Mouse (Mus musculus): ENCODE measurements around the gene Ube2d1. TPM values are rescaled to one million over a fixed set of nuclear protein-coding genes. Genes with fewer than 3 reads are reported as not detected.

Gene Ube2d1
- polyA plus RNA-seq, 1 experiment = 8.6 TPM

- no peak overlapping the region for H3K27ac ChIP-seq (ENCODE audit: control insufficient read depth, insufficient read depth, low read depth, low read length)
- peaks cover 3% of the 10 kb centered on the region; the same call in 1 of the 2 replicates for H3K4me1 ChIP-seq (ENCODE audit: control insufficient read depth, insufficient read depth, low read length)
- no peaks in the 10 kb centered on the region for H3K36me3 ChIP-seq (ENCODE audit: control insufficient read depth, insufficient read depth, low read length)
- H3K27me3 ChIP-seq (ENCODE audit: control insufficient read depth, insufficient read depth, low read length) = no peaks in the 10 kb centered on the region
- H3K4me3 ChIP-seq (ENCODE audit: control insufficient read depth, low read depth, low read length) = no peak overlapping the region
- TF ChIP-seq POLR2A (IDR thresholded peaks at IDR 0.05; ENCODE audit: control insufficient read depth, low read depth, low read length) (no peak), CTCF (IDR thresholded peaks at IDR 0.05; ENCODE audit: control insufficient read depth, insufficient read depth, insufficient replicate concordance, low read depth, low read length) (no peak)
These were observed 35.8 kb downstream of the Ube2d1 start for GRCm38 (mm10) chr10:71249086-71249880.

- Histone ChIP-seq H3K4me1 (ENCODE audit: control insufficient read depth, insufficient read depth, low read length) (peaks cover 3% of the 10 kb centered on the region; the same call in 1 of the 2 replicates), H3K27me3 (ENCODE audit: control insufficient read depth, insufficient read depth, low read length) (no peaks in the 10 kb centered on the region), H3K4me3 (ENCODE audit: control insufficient read depth, low read depth, low read length) (no peak overlapping the region), H3K27ac (ENCODE audit: control insufficient read depth, insufficient read depth, low read depth, low read length) (no peak overlapping the region), H3K36me3 (ENCODE audit: control insufficient read depth, insufficient read depth, low read length) (no peaks in the 10 kb centered on the region)
- TF ChIP-seq POLR2A (IDR thresholded peaks at IDR 0.05; ENCODE audit: control insufficient read depth, low read depth, low read length) (no peak), CTCF (IDR thresholded peaks at IDR 0.05; ENCODE audit: control insufficient read depth, insufficient read depth, insufficient replicate concordance, low read depth, low read length) (no peak)
These were observed 38.1 kb downstream of the Ube2d1 start for GRCm38 (mm10) chr10:71246956-71247355.

GRCm38 (mm10) chr10:71239479-71240120, 45.5 kb downstream of the Ube2d1 start:
- Histone ChIP-seq H3K27ac (ENCODE audit: control insufficient read depth, insufficient read depth, low read depth, low read length) (no peak overlapping the region), H3K4me1 (ENCODE audit: control insufficient read depth, insufficient read depth, low read length) (no peaks in the 10 kb centered on the region), H3K27me3 (ENCODE audit: control insufficient read depth, insufficient read depth, low read length) (no peaks in the 10 kb centered on the region), H3K36me3 (ENCODE audit: control insufficient read depth, insufficient read depth, low read length) (no peaks in the 10 kb centered on the region), H3K4me3 (ENCODE audit: control insufficient read depth, low read depth, low read length) (no peak overlapping the region)
- TF ChIP-seq CTCF (IDR thresholded peaks at IDR 0.05; ENCODE audit: control insufficient read depth, insufficient read depth, insufficient replicate concordance, low read depth, low read length) = no peak
- no peak for TF ChIP-seq POLR2A (IDR thresholded peaks at IDR 0.05; ENCODE audit: control insufficient read depth, low read depth, low read length)

GRCm38 (mm10) chr10:71238240-71238554, 46.9 kb downstream of the Ube2d1 start, which contains the start of gene Tfam:
Tfam (minus strand) TSS chr10:71238280.
- TF ChIP-seq POLR2A (IDR thresholded peaks at IDR 0.05; ENCODE audit: control insufficient read depth, low read depth, low read length) = 0 out of 2 replicates have a peak, but pooled peaks have one; percentile 52
- no peak for TF ChIP-seq CTCF (IDR thresholded peaks at IDR 0.05; ENCODE audit: control insufficient read depth, insufficient read depth, insufficient replicate concordance, low read depth, low read length)
- no peaks in the 10 kb centered on the region for H3K4me1 ChIP-seq (ENCODE audit: control insufficient read depth, insufficient read depth, low read length)

GRCm38 (mm10) chr10:71237516-71238239, 47.4 kb downstream of the Ube2d1 start:
- peak; percentile 87 for TF ChIP-seq POLR2A (IDR thresholded peaks at IDR 0.05; ENCODE audit: control insufficient read depth, low read depth, low read length)
- no peak for TF ChIP-seq CTCF (IDR thresholded peaks at IDR 0.05; ENCODE audit: control insufficient read depth, insufficient read depth, insufficient replicate concordance, low read depth, low read length)
- H3K27ac ChIP-seq (ENCODE audit: control insufficient read depth, insufficient read depth, low read depth, low read length) = peak overlapping the region; percentile 78
- H3K4me1 ChIP-seq (ENCODE audit: control insufficient read depth, insufficient read depth, low read length) = no peaks in the 10 kb centered on the region
- H3K4me3 ChIP-seq (ENCODE audit: control insufficient read depth, low read depth, low read length) = peak overlapping the region; percentile 93
- H3K27me3 ChIP-seq (ENCODE audit: control insufficient read depth, insufficient read depth, low read length) = no peaks in the 10 kb centered on the region
- no peaks in the 10 kb centered on the region; the same call in 1 of the 2 replicates for H3K36me3 ChIP-seq (ENCODE audit: control insufficient read depth, insufficient read depth, low read length)

More at GRCm38 (mm10) chr10:71238240-71238554, 46.9 kb downstream of the Ube2d1 start, which contains the start of gene Tfam:
- no peaks in the 10 kb centered on the region for H3K27me3 ChIP-seq (ENCODE audit: control insufficient read depth, insufficient read depth, low read length)
- H3K36me3 ChIP-seq (ENCODE audit: control insufficient read depth, insufficient read depth, low read length) = no peaks in the 10 kb centered on the region
- peak within 1 kb of the TSS; percentile 78 for H3K27ac ChIP-seq (ENCODE audit: control insufficient read depth, insufficient read depth, low read depth, low read length)
- H3K4me3 ChIP-seq (ENCODE audit: control insufficient read depth, low read depth, low read length) = peak within 1 kb of the TSS; percentile 93

GRCm38 (mm10) chr10:71234071-71234470, 51.0 kb downstream of the Ube2d1 start:
- Histone ChIP-seq H3K4me3 (ENCODE audit: control insufficient read depth, low read depth, low read length) (peak overlapping the region; percentile 21; the same call in 1 of the 2 replicates), H3K27me3 (ENCODE audit: control insufficient read depth, insufficient read depth, low read length) (no peaks in the 10 kb centered on the region), H3K36me3 (ENCODE audit: control insufficient read depth, insufficient read depth, low read length) (no peaks in the 10 kb centered on the region; the same call in 1 of the 2 replicates), H3K4me1 (ENCODE audit: control insufficient read depth, insufficient read depth, low read length) (no peaks in the 10 kb centered on the region), H3K27ac (ENCODE audit: control insufficient read depth, insufficient read depth, low read depth, low read length) (no peak overlapping the region)
- no peak for TF ChIP-seq CTCF (IDR thresholded peaks at IDR 0.05; ENCODE audit: control insufficient read depth, insufficient read depth, insufficient replicate concordance, low read depth, low read length)
- no peak for TF ChIP-seq POLR2A (IDR thresholded peaks at IDR 0.05; ENCODE audit: control insufficient read depth, low read depth, low read length)

GRCm38 (mm10) chr10:71225894-71226293, 59.2 kb downstream of the Ube2d1 start:
- H3K27ac ChIP-seq (ENCODE audit: control insufficient read depth, insufficient read depth, low read depth, low read length) = no peak overlapping the region
- H3K27me3 ChIP-seq (ENCODE audit: control insufficient read depth, insufficient read depth, low read length) = no peaks in the 10 kb centered on the region
- no peaks in the 10 kb centered on the region for H3K4me1 ChIP-seq (ENCODE audit: control insufficient read depth, insufficient read depth, low read length)
- peaks cover 2% of the 10 kb centered on the region; the same call in 1 of the 2 replicates for H3K36me3 ChIP-seq (ENCODE audit: control insufficient read depth, insufficient read depth, low read length)
- no peak for TF ChIP-seq POLR2A (IDR thresholded peaks at IDR 0.05; ENCODE audit: control insufficient read depth, low read depth, low read length)
- TF ChIP-seq CTCF (IDR thresholded peaks at IDR 0.05; ENCODE audit: control insufficient read depth, insufficient read depth, insufficient replicate concordance, low read depth, low read length) = peak; percentile 79; the same call in 1 of the 2 replicates
- H3K4me3 ChIP-seq (ENCODE audit: control insufficient read depth, low read depth, low read length) = no peak overlapping the region
